Mouse (Mus musculus) small intestine, adult 2 months (tissue): ENCODE results near the gene Ptprn2.

Source experiments
- CTCF ChIP-seq: fragments of 200-500 bp; IDR thresholded peaks from 2 replicates; pipeline ENCODE4 v1.5.1; 2012; ENCODE audit warnings: low read depth, mild to moderate bottlenecking, control low read depth, inconsistent platforms, low read length, moderate library complexity, mixed read lengths; ENCODE audit not compliant: insufficient replicate concordance, insufficient read length; ENCODE audit errors: extremely low read depth
- POLR2A ChIP-seq: fragments of 200-500 bp; IDR thresholded peaks from 2 replicates; pipeline ENCODE4 v1.6.1; 2012; ENCODE audit warnings: low read depth, mild to moderate bottlenecking, control low read depth, inconsistent platforms, low read length, moderate library complexity

DNA sequence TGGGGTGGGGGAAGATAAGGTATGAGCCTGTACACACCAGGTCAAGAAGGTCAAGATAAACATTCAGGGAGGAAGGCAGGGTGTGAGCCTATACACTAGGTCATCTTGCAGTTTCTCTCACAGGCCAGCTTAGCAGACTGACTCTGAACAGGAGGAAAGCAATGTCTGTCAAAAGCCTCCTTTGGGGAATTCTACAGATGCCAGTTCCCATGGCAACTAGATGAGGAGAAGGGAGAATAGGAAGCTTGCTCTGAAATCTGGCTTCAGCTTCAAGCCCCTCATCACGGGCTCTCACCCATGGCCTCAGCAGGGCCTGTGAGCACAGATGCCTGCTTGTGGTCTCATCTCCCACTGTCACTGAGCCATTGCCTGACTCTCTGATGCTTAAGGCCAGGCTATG lies 421.9 kb downstream of the Ptprn2 start:
- TF ChIP-seq CTCF (no peak), POLR2A (no peak)
